Mouse (Mus musculus) kidney, embryonic 14.5 days (tissue): ENCODE data around the gene Bend7. TPM values are rescaled to one million over a fixed set of nuclear protein-coding genes. Genes with fewer than 3 reads are reported as not detected.

Source experiments
- ATAC-seq: fragments of 200-750 bp; cut with Nextera tagmentation; 2 replicates; pipeline ENCODE4 v1.8.0; 2017; ENCODE audit warnings: moderate number of reproducible peaks, mild to moderate bottlenecking, moderate TSS enrichment, moderate library complexity; ENCODE audit not compliant: low FRiP score, low TSS enrichment
- H3K27ac ChIP-seq: fragments of 300-500 bp; sonication (generic); 2 replicates; pipeline ENCODE4 v1.5.1; 2014; ENCODE audit warnings: low read depth, mild to moderate bottlenecking, low read length, moderate library complexity, mixed read lengths
- H3K27me3 ChIP-seq: fragments of 300-500 bp; sonication (generic); 2 replicates; pipeline ENCODE4 v1.6.1; 2014; ENCODE audit warnings: mild to moderate bottlenecking, low read length; ENCODE audit not compliant: control insufficient read depth, insufficient read depth
- H3K36me3 ChIP-seq: fragments of 300-500 bp; sonication (generic); 2 replicates; pipeline ENCODE4 v1.6.1; 2014; ENCODE audit warnings: low read length, mixed read lengths; ENCODE audit not compliant: control insufficient read depth, insufficient read depth
- H3K4me1 ChIP-seq: fragments of 300-500 bp; sonication (generic); 2 replicates; pipeline ENCODE4 v1.6.1; 2014; ENCODE audit warnings: low read length, mixed read lengths; ENCODE audit not compliant: control insufficient read depth, insufficient read depth
- H3K4me2 ChIP-seq: fragments of 300-500 bp; sonication (generic); replicated peaks from 2 replicates; pipeline ENCODE4 v1.6.1; 2014; ENCODE audit warnings: low read depth, mild to moderate bottlenecking, low read length
- H3K4me3 ChIP-seq: fragments of 300-500 bp; sonication (generic); 2 replicates; pipeline ENCODE4 v1.5.1; 2014; ENCODE audit warnings: mild to moderate bottlenecking, low read length
- H3K9ac ChIP-seq: fragments of 300-500 bp; sonication (generic); 2 replicates; pipeline ENCODE4 v1.6.1; 2014; ENCODE audit warnings: low read depth, mild to moderate bottlenecking, low read length, moderate library complexity
- H3K9me3 ChIP-seq: fragments of 300-500 bp; sonication (generic); 2 replicates; pipeline ENCODE4 v1.6.1; 2016; ENCODE audit warnings: low read length; ENCODE audit not compliant: control insufficient read depth
- WGBS: fragments of 180-500 bp; shearing (Covaris S2); extraction: QIAGEN DNeasy Blood & Tissue Kit; methylation state at CpG from one replicate; pipeline ENCODE4 v1.1.7; 2014; 5-methylcytosine and 5-hydroxymethylcytosine counted together
- polyA plus RNA-seq: library from polyadenylated mRNA; unstranded; fragments of >200 nt; fragmentation: Nextera tagmentation; extraction: Ambion mirVana; gene quantifications from 2 replicates; pipeline ENCODE4 v1.2.1, GENCODE M21; 2014

The Bend7 gene
- polyA plus RNA-seq, 1 experiment from 2014 or later, result 6.9 TPM

- Histone ChIP-seq H3K9ac (no peak overlapping the region), H3K4me2 (no peak overlapping the region), H3K9me3 (no peaks in the 10 kb centered on the region), H3K4me1 (no peaks in the 10 kb centered on the region), H3K27ac (no peak overlapping the region), H3K36me3 (no peaks in the 10 kb centered on the region), H3K4me3 (no peak overlapping the region), H3K27me3 (no peaks in the 10 kb centered on the region)
- WGBS, result 92% methylated on average over 2 of the region's 2 CpGs
- no peak for ATAC-seq
Measured at GRCm38 (mm10) chr2:4770376-4770775, 52.7 kb downstream of the Bend7 start.

- Histone ChIP-seq H3K4me2 (no peak overlapping the region), H3K4me1 (no peaks in the 10 kb centered on the region), H3K9ac (no peak overlapping the region), H3K4me3 (no peak overlapping the region), H3K27ac (no peak overlapping the region), H3K9me3 (no peaks in the 10 kb centered on the region), H3K36me3 (no peaks in the 10 kb centered on the region), H3K27me3 (no peaks in the 10 kb centered on the region)
- WGBS, result 94% methylated on average over 6 of the region's 6 CpGs
- ATAC-seq, result no peak
Measured at GRCm38 (mm10) chr2:4773911-4774310, 56.3 kb downstream of the Bend7 start.

- H3K4me2 ChIP-seq, result no peak overlapping the region
- H3K4me1 ChIP-seq, result no peaks in the 10 kb centered on the region
- ATAC-seq, result no peak
- 91% methylated on average over 8 of the region's 8 CpGs for WGBS
- no peak overlapping the region for H3K9ac ChIP-seq
- H3K27me3 ChIP-seq, result no peaks in the 10 kb centered on the region
- no peak overlapping the region for H3K27ac ChIP-seq
- no peak overlapping the region for H3K4me3 ChIP-seq
- H3K36me3 ChIP-seq, result no peaks in the 10 kb centered on the region
- H3K9me3 ChIP-seq, result no peaks in the 10 kb centered on the region
Measured at GRCm38 (mm10) chr2:4777291-4777690, 59.7 kb downstream of the Bend7 start.

- no peaks in the 10 kb centered on the region for H3K27me3 ChIP-seq
- H3K4me3 ChIP-seq, result no peak overlapping the region
- H3K9ac ChIP-seq, result no peak overlapping the region
- no peak overlapping the region for H3K27ac ChIP-seq
- no peaks in the 10 kb centered on the region for H3K36me3 ChIP-seq
- no peak for ATAC-seq
- WGBS, result 81% methylated on average over 3 of the region's 3 CpGs
- H3K4me1 ChIP-seq, result no peaks in the 10 kb centered on the region
- H3K4me2 ChIP-seq, result no peak overlapping the region
- H3K9me3 ChIP-seq, result no peaks in the 10 kb centered on the region
Measured at GRCm38 (mm10) chr2:4781641-4782040, 64.0 kb downstream of the Bend7 start.

GRCm38 (mm10) chr2:4782401-4782800 is 64.8 kb downstream of the Bend7 start:
- 85% methylated on average over 4 of the region's 4 CpGs for WGBS

GRCm38 (mm10) chr2:4782809-4783641 is 65.4 kb downstream of the Bend7 start:
- no peak overlapping the region for H3K27ac ChIP-seq
- no peak overlapping the region for H3K4me3 ChIP-seq
- ATAC-seq, result no peak
- H3K4me2 ChIP-seq, result no peak overlapping the region
- H3K9ac ChIP-seq, result no peak overlapping the region
- 87% methylated on average over 11 of the region's 11 CpGs for WGBS
- H3K36me3 ChIP-seq, result no peaks in the 10 kb centered on the region
- no peaks in the 10 kb centered on the region for H3K9me3 ChIP-seq
- H3K4me1 ChIP-seq, result no peaks in the 10 kb centered on the region
- H3K27me3 ChIP-seq, result no peaks in the 10 kb centered on the region

More at GRCm38 (mm10) chr2:4782401-4782800, 64.8 kb downstream of the Bend7 start:
- Histone ChIP-seq H3K4me1 (no peaks in the 10 kb centered on the region), H3K36me3 (no peaks in the 10 kb centered on the region), H3K27me3 (no peaks in the 10 kb centered on the region), H3K27ac (no peak overlapping the region), H3K4me3 (no peak overlapping the region), H3K9me3 (no peaks in the 10 kb centered on the region), H3K4me2 (no peak overlapping the region), H3K9ac (no peak overlapping the region)
- ATAC-seq, result no peak

- no peak overlapping the region for H3K9ac ChIP-seq
- H3K4me1 ChIP-seq, result no peaks in the 10 kb centered on the region
- no peak overlapping the region for H3K27ac ChIP-seq
- no peak for ATAC-seq
- no peaks in the 10 kb centered on the region for H3K36me3 ChIP-seq
- no peak overlapping the region for H3K4me3 ChIP-seq
- 75% methylated on average over 8 of the region's 8 CpGs for WGBS
- no peaks in the 10 kb centered on the region for H3K9me3 ChIP-seq
- H3K27me3 ChIP-seq, result no peaks in the 10 kb centered on the region
- no peak overlapping the region for H3K4me2 ChIP-seq
Measured at GRCm38 (mm10) chr2:4784012-4784411, 66.4 kb downstream of the Bend7 start.

- Histone ChIP-seq H3K9me3 (no peaks in the 10 kb centered on the region), H3K27ac (no peak overlapping the region), H3K4me2 (no peak overlapping the region), H3K27me3 (no peaks in the 10 kb centered on the region), H3K9ac (no peak overlapping the region), H3K36me3 (no peaks in the 10 kb centered on the region), H3K4me1 (no peaks in the 10 kb centered on the region), H3K4me3 (no peak overlapping the region)
- 90% methylated on average over 6 of the region's 6 CpGs for WGBS
- ATAC-seq, result no peak
Measured at GRCm38 (mm10) chr2:4785016-4785415, 67.4 kb downstream of the Bend7 start.

- H3K9me3 ChIP-seq, result no peaks in the 10 kb centered on the region
- no peak overlapping the region for H3K4me3 ChIP-seq
- H3K4me1 ChIP-seq, result no peaks in the 10 kb centered on the region
- no peak for ATAC-seq
- no peak overlapping the region for H3K4me2 ChIP-seq
- H3K9ac ChIP-seq, result no peak overlapping the region
- H3K27ac ChIP-seq, result no peak overlapping the region
- no peaks in the 10 kb centered on the region for H3K36me3 ChIP-seq
- WGBS, result 92% methylated on average over 7 of the region's 7 CpGs
- H3K27me3 ChIP-seq, result no peaks in the 10 kb centered on the region
Measured at GRCm38 (mm10) chr2:4787223-4787622, 69.6 kb downstream of the Bend7 start.
